Mouse (Mus musculus) urinary bladder, postnatal 14 days (tissue): Measurements from ENCODE around the gene AV320801.
"Not testable (repeated sequence)": the region's sequence is repeated elsewhere in the genome, so short reads cannot be mapped to it uniquely, and the experiment has no call there.

Experiments
- DNase-seq: peaks from one replicate; pipeline ENCODE4 v3.0.0; 2021; ENCODE audit warnings: low spot score

The AV320801 gene

GRCm38 (mm10) chrX:135494288-135494687 is at the start of gene AV320801:
Gene AV320801 (plus strand): TSS chrX:135494588.
- not testable (repeated sequence) for DNase-seq

GRCm38 (mm10) chrX:135464160-135464559 is 30.2 kb upstream of the AV320801 start:
- DNase-seq = not testable (repeated sequence)

GRCm38 (mm10) chrX:135481902-135482301 is 12.5 kb upstream of the AV320801 start:
- DNase-seq = not testable (repeated sequence)

- DNase-seq = not testable (repeated sequence)
Measured at GRCm38 (mm10) chrX:135483183-135483582, 11.2 kb upstream of the AV320801 start.
